Mouse (Mus musculus) cerebellum, postnatal 4 days (tissue): ENCODE data around the gene Nrg3.

ENCODE experiments used
- DNase-seq, 2 experiments: peaks; one replicate each; pipeline ENCODE4 v3.0.0; 2022; ENCODE audit warnings: low spot score in 2 of 2, mixed read lengths in 1 of 2

Gene Nrg3

GRCm38 (mm10) chr14:38959367-38959766, 513.5 kb downstream of the Nrg3 start:
- no peak for DNase-seq

GRCm38 (mm10) chr14:38937481-38937880, 535.4 kb downstream of the Nrg3 start:
- DNase-seq: no peak

DNA sequence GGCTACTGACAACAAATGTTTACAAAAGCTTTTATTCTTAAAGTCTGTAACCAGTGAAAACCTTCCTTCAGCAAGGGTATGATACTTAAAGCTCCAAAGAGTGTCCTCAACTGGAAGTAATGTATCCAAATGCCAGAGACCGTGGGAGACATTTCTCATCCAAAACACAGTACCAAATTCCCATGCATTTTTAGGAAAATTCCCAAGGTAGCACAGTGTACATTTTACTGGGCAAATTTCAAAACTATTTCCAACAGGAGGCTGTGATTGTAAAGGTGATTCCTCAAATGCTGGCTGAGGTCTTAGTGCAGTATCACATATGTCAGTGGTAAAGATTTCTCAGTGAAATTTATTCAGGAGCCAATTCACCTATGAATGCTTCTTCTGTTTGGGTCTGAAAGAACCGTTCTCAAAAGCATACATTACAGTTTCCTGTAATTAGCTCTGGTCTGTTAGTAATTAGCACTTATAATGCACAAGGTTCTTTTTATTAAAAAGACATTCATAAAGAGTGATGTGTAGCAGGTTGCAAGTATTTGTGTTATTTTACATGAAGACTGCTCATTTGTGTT, 536.3 kb downstream of the Nrg3 start:
- no peak for DNase-seq

DNA sequence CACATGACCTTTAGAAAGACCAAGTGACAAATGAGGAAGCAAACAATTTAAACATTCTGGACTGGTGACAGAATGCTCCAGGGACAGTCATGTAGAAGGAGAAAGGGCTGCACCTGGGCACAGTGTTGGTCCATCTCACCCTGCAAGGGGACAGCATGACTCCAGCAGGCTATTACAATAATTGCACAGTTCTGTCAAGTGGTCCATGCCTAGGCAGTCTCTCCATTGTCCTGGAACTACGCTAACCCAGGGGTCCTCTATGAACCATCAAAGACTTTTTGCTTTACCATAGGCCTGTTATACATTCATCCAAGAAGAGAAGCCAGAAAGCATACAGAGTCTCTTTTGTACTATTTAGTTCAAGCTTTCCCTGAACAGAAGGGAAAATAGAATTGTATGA, 549.2 kb downstream of the Nrg3 start:
- DNase-seq: no peak

- DNase-seq: no peak
These were observed 552.1 kb downstream of the Nrg3 start for GRCm38 (mm10) chr14:38920800-38921199.

GRCm38 (mm10) chr14:38870591-38870990, 602.3 kb downstream of the Nrg3 start:
- no peak for DNase-seq

GRCm38 (mm10) chr14:38847566-38847965, 625.3 kb downstream of the Nrg3 start:
- peak; percentile 21 to 46 for DNase-seq

DNA sequence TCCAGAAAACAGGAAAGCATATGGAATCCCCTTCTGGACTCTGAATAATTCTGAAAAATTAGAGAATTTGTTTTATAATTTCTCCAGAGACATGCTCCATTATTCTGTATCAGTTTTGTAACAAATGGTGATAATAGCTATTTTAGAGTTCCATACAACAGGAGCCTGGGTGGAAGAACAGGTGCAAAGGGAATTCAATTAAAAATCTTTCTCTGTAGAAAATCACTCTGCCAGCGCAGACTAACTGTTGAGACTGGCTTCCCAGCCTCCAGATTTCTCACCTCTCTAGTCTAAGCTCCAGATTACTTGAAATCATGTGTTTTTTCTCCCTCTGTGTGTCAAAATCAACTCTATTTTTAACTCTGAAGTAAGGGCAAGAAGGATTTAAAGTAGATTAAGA, 625.8 kb downstream of the Nrg3 start:
- no peak for DNase-seq

DNA sequence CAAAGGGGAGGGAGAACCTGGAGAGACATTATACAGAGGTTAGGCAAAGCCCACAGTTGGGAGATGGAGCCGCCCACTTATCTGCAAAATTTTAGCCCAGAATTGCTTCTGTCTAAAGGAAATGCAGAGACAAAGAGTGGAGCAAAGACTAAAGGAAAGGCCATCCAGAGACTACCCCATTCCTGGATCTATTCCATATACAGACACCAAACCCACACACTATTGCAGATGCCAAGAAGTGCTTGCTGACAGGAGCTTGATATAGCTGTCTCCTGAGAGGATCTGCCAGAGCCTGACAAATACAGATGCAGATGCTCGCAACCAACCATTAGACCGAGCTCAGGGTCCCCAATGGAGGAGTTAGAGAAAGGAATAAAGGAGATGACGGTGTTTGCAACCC, 637.9 kb downstream of the Nrg3 start:
- no peak for DNase-seq

DNA sequence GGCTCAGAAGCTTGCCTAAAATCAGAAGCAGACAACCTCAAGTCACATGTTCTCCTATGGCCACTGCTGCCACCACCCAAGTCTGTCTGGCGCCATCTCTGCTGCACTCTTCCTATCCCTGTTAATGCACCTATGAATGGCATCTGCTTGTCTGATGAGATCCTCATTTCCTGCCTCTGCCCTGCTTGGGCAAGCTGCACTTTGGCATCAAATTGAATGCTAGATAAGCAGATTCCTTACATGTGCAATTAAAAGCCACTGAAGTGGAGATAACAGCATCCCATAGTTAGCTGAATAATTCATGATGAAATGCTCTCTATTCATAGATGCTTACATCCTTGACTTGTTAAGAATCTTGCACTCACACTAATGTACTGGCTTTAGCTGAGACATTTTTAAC, 648.0 kb downstream of the Nrg3 start:
- DNase-seq: peak in 1 of 2 experiments; percentile 23

DNA sequence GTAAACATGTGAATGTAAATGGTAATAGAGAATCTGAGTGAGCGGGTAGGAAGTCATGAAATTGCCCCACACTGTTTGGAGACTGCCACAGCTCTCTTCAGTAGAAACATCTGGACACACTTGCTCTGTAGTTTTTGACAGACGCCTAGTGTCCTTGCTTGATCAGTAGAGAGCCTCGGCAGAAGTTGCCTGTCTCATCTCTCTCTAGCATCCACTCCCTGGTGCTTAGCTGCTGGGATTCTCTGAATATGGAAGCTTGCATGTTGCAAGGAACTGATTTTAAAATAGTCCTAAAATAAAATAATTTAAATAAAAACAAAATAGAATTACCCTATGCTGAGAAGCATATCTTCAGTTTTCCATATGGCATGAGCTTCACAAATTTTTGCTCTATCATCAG, 675.9 kb downstream of the Nrg3 start:
- no peak for DNase-seq

- DNase-seq: peak in 1 of 2 experiments; percentile 4
These were observed 697.4 kb downstream of the Nrg3 start for GRCm38 (mm10) chr14:38775291-38776116.

GRCm38 (mm10) chr14:38774811-38775210, 698.1 kb downstream of the Nrg3 start:
- no peak for DNase-seq

DNA sequence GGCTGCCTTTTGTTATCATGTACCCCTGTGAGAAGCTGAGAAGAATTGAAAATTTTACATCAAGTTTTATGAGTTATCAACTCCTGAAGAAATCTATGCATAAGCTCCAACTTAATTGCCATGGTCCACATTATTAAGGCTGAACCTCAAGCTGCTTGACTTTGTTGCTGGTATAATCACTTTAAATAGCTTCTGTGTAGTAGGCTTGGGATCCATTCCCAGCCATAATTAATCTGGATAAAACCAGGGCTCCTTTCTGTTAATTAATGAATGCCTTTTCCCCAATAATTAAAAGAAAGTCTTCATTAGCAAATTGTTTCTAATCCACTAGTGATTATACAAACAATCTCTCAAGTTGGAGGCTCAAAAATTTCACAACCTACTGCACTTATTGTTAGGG, 742.4 kb downstream of the Nrg3 start:
- DNase-seq: no peak

- DNase-seq: no peak
These were observed 769.0 kb downstream of the Nrg3 start for GRCm38 (mm10) chr14:38703894-38704293.

DNA sequence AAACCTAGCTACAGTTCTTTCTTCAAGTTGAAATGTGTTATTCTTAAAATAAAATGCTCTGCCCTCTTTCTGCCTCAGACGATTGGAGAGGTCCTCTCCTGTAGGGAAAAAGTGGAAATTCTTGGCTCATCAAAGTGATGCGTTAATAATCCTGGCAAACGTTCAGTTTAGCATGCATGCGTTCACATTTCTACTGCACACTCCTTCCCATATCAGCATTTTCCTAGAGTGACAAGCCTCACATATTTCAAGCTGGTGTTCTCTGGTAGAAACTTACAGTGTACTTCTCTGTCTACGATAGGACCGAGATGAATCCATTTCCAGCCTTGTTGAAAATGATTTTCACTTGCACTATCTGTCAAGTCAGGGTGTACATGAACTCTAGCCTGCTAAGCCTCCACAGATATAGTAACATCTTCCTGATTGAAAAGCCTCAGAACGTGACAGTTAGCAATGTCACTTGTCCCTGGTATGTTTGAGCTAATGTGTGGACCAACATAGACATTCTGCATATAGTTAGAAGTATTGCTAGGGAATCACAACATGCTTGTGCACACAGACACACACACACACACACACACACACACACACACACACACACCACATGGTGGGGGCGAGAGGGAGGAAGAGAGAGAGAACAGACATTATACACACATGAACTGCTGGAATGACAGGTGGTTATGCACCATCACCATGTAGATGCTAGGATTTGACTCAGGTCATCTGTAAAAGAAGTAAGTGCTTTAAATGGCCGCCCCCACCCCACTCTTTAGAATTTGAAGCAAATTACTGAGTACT, 770.1 kb downstream of the Nrg3 start:
- peak in 1 of 2 experiments; percentile 6 for DNase-seq

DNA sequence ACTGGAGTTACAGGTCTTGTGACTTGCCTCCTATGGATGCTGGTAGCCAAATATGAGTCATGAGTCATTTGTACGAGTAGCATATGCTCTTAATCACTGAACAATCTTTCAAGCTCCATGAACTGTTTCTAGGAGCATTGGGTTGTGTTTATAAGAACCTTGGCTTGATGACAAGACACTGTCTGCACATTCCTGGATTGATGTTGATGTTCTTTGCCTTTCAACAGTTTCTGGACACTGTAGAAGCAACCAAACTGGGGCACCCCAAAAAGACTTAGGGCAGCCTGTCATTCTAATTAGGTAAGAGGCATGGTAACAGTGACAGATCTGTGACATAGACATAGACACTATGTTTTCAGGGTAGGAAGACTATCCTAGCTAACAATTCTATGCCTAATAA, 771.5 kb downstream of the Nrg3 start:
- DNase-seq: no peak

GRCm38 (mm10) chr14:38700972-38701371, 771.9 kb downstream of the Nrg3 start:
- no peak for DNase-seq

DNA sequence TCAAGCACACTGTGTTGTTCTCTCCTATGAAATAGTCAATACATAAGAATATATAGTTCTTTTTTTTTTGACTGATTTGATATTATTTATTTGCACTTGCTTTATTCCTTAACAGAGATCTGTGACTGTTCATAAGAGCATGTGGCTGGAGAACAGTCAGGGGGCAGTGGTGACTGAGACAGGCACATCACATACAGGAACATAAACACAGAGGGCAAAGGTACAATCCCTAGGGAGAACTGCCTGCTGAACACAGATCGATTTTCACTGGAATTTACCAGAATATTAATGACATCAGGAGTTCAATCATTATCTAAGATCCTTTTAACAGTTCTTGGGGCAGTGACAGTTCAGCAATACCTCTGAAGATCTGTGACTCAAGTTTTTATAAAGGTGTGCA, 812.9 kb downstream of the Nrg3 start:
- no peak for DNase-seq

- no peak for DNase-seq
These were observed 835.8 kb downstream of the Nrg3 start for GRCm38 (mm10) chr14:38637070-38637469.

DNA sequence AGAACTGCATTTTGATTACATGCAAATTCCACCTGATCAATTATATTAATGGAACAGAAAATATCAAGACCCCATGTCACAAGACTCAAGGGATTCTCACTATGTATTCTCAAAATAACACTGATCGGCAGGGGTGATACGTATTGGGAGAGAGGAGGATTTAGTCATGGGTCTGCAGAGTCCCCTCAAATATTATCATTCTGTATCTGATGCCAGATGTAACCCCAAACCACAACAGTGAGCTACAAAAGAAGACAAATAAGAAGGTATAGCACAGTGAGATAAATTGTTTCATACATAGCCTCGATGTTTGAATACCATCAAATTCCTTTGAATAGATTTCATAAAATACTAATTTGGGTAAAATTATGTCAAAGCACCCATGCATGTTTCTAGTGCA, 842.8 kb downstream of the Nrg3 start:
- no peak for DNase-seq

DNA sequence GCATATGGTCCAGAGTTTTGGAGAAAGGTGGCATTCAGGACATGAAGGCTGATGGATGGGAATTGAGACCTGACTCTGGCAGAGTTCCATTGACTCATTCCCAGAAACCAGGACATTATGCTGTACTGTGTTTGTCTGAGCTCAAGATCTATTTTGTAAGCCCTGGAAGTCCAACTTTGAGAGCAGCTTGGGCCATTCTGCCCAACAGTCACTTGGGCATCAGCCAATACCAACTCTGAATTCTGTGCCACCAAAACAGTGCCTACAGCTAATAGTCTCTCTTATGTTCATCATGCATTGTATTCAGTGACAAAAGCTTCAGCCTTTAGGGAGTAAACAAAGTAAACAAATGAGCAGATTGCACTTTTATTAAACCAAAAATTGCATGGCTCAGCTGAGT, 843.2 kb downstream of the Nrg3 start:
- no peak for DNase-seq
